Comparison of ENCODE assay signal across 10 mouse cellular contexts in the genomic region with DNA sequence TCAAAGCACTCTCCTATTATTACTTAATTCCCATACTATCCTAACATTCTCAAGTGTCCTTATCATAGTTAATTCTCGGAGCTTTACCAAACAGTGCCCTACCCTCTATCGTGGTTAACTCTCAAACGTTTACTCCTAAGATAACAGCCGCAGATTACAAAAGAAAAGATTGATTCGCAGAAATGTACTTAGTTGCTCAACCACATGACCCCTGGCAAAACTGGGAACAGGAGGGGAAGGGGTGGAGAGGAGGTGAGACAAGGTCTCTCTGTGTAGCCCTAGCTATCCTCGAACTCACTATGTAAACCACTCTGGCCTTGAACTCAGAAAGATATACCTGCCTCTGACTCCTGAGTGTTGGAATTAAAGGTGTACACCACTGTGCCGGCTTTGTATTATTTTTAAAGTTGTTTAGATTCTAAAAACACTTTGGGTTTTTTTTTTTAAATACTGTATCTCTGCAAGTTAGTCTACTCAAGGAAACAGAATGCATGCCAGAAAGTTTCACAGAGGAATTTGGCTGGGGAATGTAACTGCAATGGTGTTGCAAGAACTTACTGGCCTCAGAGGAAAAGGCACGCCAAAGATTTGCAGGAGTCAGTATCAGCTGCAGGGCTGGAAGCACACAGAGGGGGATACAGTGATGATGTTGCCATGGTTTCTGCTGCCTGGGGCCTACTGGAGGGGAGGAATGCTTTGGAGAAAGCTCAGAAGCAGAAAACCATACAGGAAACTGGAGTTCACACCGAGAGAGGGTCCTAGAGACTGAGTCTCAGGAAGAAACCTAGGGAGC.
DNase-seq lines count a peak whose midpoint lies in the region; ATAC-seq lines count a peak whose summit lies in the region.
"Had no signal": no experiment of that assay in that cellular context is flagged by ENCODE, and none has a peak within 500 bp of the region (broad histone marks: within the 10 kb centered on the region; RNA-seq: fewer than 3 reads in every experiment).

No protein-coding gene starts in this region.

- no peaks in the 10 kb centered on the region for H3K27me3 ChIP-seq in hindbrain, embryonic 13.5 days
- H3K27me3 ChIP-seq in midbrain, embryonic 16.5 days (ENCODE audit: control insufficient read depth, insufficient read depth, low read depth, low read length) = no peaks in the 10 kb centered on the region

- no peak overlapping the region for H3K4me2 ChIP-seq in hindbrain, embryonic 13.5 days
- no peak overlapping the region for H3K4me2 ChIP-seq in midbrain, embryonic 16.5 days (ENCODE audit: low read length)

- H3K9ac ChIP-seq in hindbrain, embryonic 13.5 days = no peak overlapping the region
- H3K9ac ChIP-seq in midbrain, embryonic 16.5 days (ENCODE audit: low read depth, low read length) = no peak overlapping the region

- no peaks in the 10 kb centered on the region for H3K36me3 ChIP-seq in hindbrain, embryonic 13.5 days
- H3K36me3 ChIP-seq in midbrain, embryonic 16.5 days (ENCODE audit: control insufficient read depth, insufficient read depth, low read length) = no peaks in the 10 kb centered on the region

- 0 out of 2 replicates have a peak overlapping the region, but pooled peaks have one; percentile 3 for H3K27ac ChIP-seq in hindbrain, embryonic 13.5 days
- peak overlapping the region; percentile 42; the same call in 1 of the 2 replicates for H3K27ac ChIP-seq in midbrain, embryonic 16.5 days (ENCODE audit: low read length)

- peaks cover 17% of the 10 kb centered on the region for H3K4me1 ChIP-seq in hindbrain, embryonic 13.5 days (replicated peaks)
- H3K4me1 ChIP-seq in midbrain, embryonic 16.5 days (ENCODE audit: control insufficient read depth, insufficient read depth, low read length) = peaks cover 13% of the 10 kb centered on the region

- intact Hi-C loops in heart, postnatal 25 days (cut with DNase I) = no loop called here

- peak; percentile 25 to 37 for DNase-seq in heart, adult 18-20 months
- no peak for DNase-seq in heart, postnatal 25 days (ENCODE audit: low spot score)
- DNase-seq in embryo, embryonic 10 days (ENCODE audit: low spot score) = peak; percentile 33
- DNase-seq in cerebellum, postnatal 25 days = no peak
- DNase-seq in natural killer cell, adult 2 months (ENCODE audit: low spot score in 2 of 2) = no peak
- DNase-seq: cerebellum, postnatal 14 days had no signal

- no peaks in the 10 kb centered on the region for H3K9me3 ChIP-seq in hindbrain, embryonic 13.5 days
- no peaks in the 10 kb centered on the region for H3K9me3 ChIP-seq in midbrain, embryonic 16.5 days (replicated peaks; ENCODE audit: control insufficient read depth, low read length, poor library complexity, severe bottlenecking)

- H3K4me3 ChIP-seq in hindbrain, embryonic 13.5 days = no peak overlapping the region
- no peak overlapping the region for H3K4me3 ChIP-seq in midbrain, embryonic 16.5 days (ENCODE audit: low read depth, low read length)

- peak; percentile 85; the same call in 1 of the 2 replicates for ATAC-seq in hindbrain, embryonic 13.5 days (ENCODE audit: low FRiP score)
- peak; percentile 87 for ATAC-seq in midbrain, embryonic 16.5 days
- ATAC-seq in erythroblast, adult 5-6 weeks (replicated peaks; ENCODE audit: low FRiP score, poor library complexity, severe bottlenecking) = no peak
- ATAC-seq: inflammation-experienced regulatory T-cells, adult 6 months had no signal

- 68% methylated on average over 9 of the region's 9 CpGs for WGBS in hindbrain, embryonic 13.5 days
- 66% methylated on average over 9 of the region's 9 CpGs for WGBS in midbrain, embryonic 16.5 days

Comparison
In these comparisons a context has a peak if more than half of its experiments do, and no peak if none do; other contexts are left out.
1. DNase-seq: peak in heart, adult 18-20 months (2 of 2) and embryo, embryonic 10 days (single experiment); none in heart, postnatal 25 days (single experiment), cerebellum, postnatal 25 days (0 of 2) and natural killer cell, adult 2 months (0 of 2).